Mouse (Mus musculus): Measurements from ENCODE around the gene Llph.

Llph gene

GRCm38 (mm10) chr10:120279482-120280128 lies 52.7 kb downstream of the Llph start:
- DNase-seq (ENCODE audit: low spot score), result no peak

GRCm38 (mm10) chr10:120280375-120280774 lies 53.5 kb downstream of the Llph start:
- DNase-seq (ENCODE audit: low spot score), result no peak

DNA sequence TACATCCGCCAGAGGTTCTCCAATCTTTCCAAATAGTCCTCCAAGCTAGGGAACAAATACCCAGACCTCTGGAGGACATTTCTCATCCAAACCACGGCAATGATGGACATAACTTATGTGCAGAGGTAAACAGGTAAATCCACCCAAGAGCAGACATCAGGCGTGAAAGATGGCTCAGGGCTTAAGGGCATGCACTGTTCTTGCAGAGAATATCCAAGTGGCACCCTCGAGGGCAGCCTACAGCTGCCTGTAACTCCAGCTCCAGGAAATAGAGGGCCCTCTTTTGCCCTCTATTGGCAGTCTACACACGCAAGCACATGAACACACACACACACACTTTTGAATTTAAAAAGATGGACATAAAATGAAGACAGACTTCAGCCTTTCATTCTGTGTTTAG lies 54.8 kb downstream of the Llph start:
- DNase-seq (ENCODE audit: low spot score), result no peak

Measured in embryo, embryonic 10.5 days (tissue).